Mouse (Mus musculus) forebrain, embryonic 15.5 days (tissue): ENCODE measurements around the gene Tmem181a. TPM values are rescaled to one million over a fixed set of nuclear protein-coding genes. Genes with fewer than 3 reads are reported as not detected.
"Not testable (repeated sequence)": the region's sequence is repeated elsewhere in the genome, so short reads cannot be mapped to it uniquely, and the experiment has no call there.

Experiments
- ATAC-seq: fragments of 200-750 bp; cut with Nextera tagmentation; replicated peaks from 2 replicates; pipeline ENCODE4 v1.8.0; 2017; ENCODE audit warnings: mild to moderate bottlenecking, moderate TSS enrichment, moderate library complexity
- H3K27ac ChIP-seq: fragments of 300-500 bp; sonication (generic); replicated peaks from 2 replicates; pipeline ENCODE4 v1.5.1; 2015; ENCODE audit warnings: mild to moderate bottlenecking, inconsistent platforms
- H3K27me3 ChIP-seq: fragments of 300-500 bp; sonication (generic); 2 replicates; pipeline ENCODE4 v1.6.1; 2015; ENCODE audit warnings: inconsistent platforms
- H3K36me3 ChIP-seq: fragments of 300-500 bp; sonication (generic); 2 replicates; pipeline ENCODE4 v1.6.1; 2015; ENCODE audit warnings: mild to moderate bottlenecking, inconsistent platforms
- H3K4me1 ChIP-seq: fragments of 300-500 bp; sonication (generic); 2 replicates; pipeline ENCODE4 v1.6.1; 2015; ENCODE audit warnings: inconsistent platforms
- H3K4me2 ChIP-seq: fragments of 300-500 bp; sonication (generic); replicated peaks from 2 replicates; pipeline ENCODE4 v1.6.1; 2015; ENCODE audit warnings: mild to moderate bottlenecking, inconsistent platforms
- H3K4me3 ChIP-seq: fragments of 300-500 bp; sonication (generic); 2 replicates; pipeline ENCODE4 v1.5.1; 2015; ENCODE audit warnings: mild to moderate bottlenecking, inconsistent platforms
- H3K9ac ChIP-seq: fragments of 300-500 bp; sonication (generic); replicated peaks from 2 replicates; pipeline ENCODE4 v1.6.1; 2015; ENCODE audit warnings: mild to moderate bottlenecking, inconsistent platforms
- H3K9me3 ChIP-seq: fragments of 300-500 bp; sonication (generic); 2 replicates; pipeline ENCODE4 v1.6.1; 2016; ENCODE audit warnings: inconsistent platforms
- WGBS: fragments of 180-500 bp; shearing (Covaris S2); methylation state at CpG from one replicate; pipeline ENCODE4 v1.1.7; 2015; ENCODE audit warnings: mixed read lengths; 5-methylcytosine and 5-hydroxymethylcytosine counted together
- polyA plus RNA-seq: library from polyadenylated mRNA; unstranded; fragments of >200 nt; fragmentation: Nextera tagmentation; extraction: Ambion mirVana; gene quantifications from 2 replicates; pipeline ENCODE4 v1.2.1, GENCODE M21; 2015

Tmem181a gene
- polyA plus RNA-seq, 1 experiment from 2014 or later = 40.1 TPM

GRCm38 (mm10) chr17:6314493-6314892 is 57.8 kb downstream of the Tmem181a start:
- H3K4me3 ChIP-seq, H3K36me3 ChIP-seq, H3K27me3 ChIP-seq, H3K4me2 ChIP-seq, H3K9ac ChIP-seq, H3K9me3 ChIP-seq, H3K4me1 ChIP-seq, H3K27ac ChIP-seq, ATAC-seq: not testable (repeated sequence)
- WGBS = 88% methylated on average over 2 of the region's 3 CpGs

GRCm38 (mm10) chr17:6315706-6316105 is 59.0 kb downstream of the Tmem181a start:
- H3K9me3 ChIP-seq, H3K4me1 ChIP-seq, H3K4me3 ChIP-seq, H3K4me2 ChIP-seq, H3K36me3 ChIP-seq, H3K9ac ChIP-seq, H3K27me3 ChIP-seq, H3K27ac ChIP-seq, ATAC-seq: not testable (repeated sequence)
- 54% methylated on average over 4 of the region's 4 CpGs for WGBS

- Histone ChIP-seq H3K4me3 (peak overlapping the region; percentile 48), H3K4me2 (peak overlapping the region; percentile 56), H3K9ac (peak overlapping the region; percentile 53), H3K27ac (peak overlapping the region; percentile 66; the same call in 1 of the 2 replicates)
- ATAC-seq = peak; percentile 36
- not testable (repeated sequence) for H3K36me3 ChIP-seq, H3K27me3 ChIP-seq, H3K4me1 ChIP-seq, H3K9me3 ChIP-seq
- WGBS = 1% methylated on average over 38 of the region's 38 CpGs
Measured at GRCm38 (mm10) chr17:6316379-6317126, 59.9 kb downstream of the Tmem181a start.

- H3K36me3 ChIP-seq, H3K27me3 ChIP-seq, H3K9me3 ChIP-seq, H3K4me1 ChIP-seq: not testable (repeated sequence)
- Histone ChIP-seq H3K4me3 (peak within 1 kb of the TSS; percentile 48), H3K9ac (peak within 1 kb of the TSS; percentile 53), H3K4me2 (peak within 1 kb of the TSS; percentile 56), H3K27ac (peak within 1 kb of the TSS; percentile 66)
- 9% methylated on average over 23 of the region's 23 CpGs for WGBS
- peak; percentile 88 for ATAC-seq
Measured at GRCm38 (mm10) chr17:6317339-6317985, 60.8 kb downstream of the Tmem181a start, which contains the start of gene Dynlt1a. Gene Dynlt1a (minus strand): TSS chr17:6317500.

GRCm38 (mm10) chr17:6321081-6321777 is 64.6 kb downstream of the Tmem181a start:
- H3K9ac ChIP-seq, H3K27ac ChIP-seq, H3K4me1 ChIP-seq, H3K9me3 ChIP-seq, H3K27me3 ChIP-seq, H3K36me3 ChIP-seq: not testable (repeated sequence)
- H3K4me3 ChIP-seq = peak overlapping the region; percentile 30
- peak; percentile 60 for ATAC-seq
- 3% methylated on average over 6 of the region's 60 CpGs for WGBS
- H3K4me2 ChIP-seq = peak overlapping the region; percentile 26; the same call in 1 of the 2 replicates

- H3K27ac ChIP-seq, H3K4me2 ChIP-seq, H3K4me3 ChIP-seq, H3K9me3 ChIP-seq, H3K9ac ChIP-seq, H3K4me1 ChIP-seq, H3K36me3 ChIP-seq, H3K27me3 ChIP-seq, ATAC-seq: not testable (repeated sequence)
- WGBS = no CpG with 5 or more reads among the region's 10 CpGs
Measured at GRCm38 (mm10) chr17:6321778-6322101, 65.1 kb downstream of the Tmem181a start.

- H3K4me2 ChIP-seq, ATAC-seq, H3K27ac ChIP-seq, H3K4me1 ChIP-seq, H3K36me3 ChIP-seq, H3K9me3 ChIP-seq, H3K4me3 ChIP-seq, H3K27me3 ChIP-seq, H3K9ac ChIP-seq: not testable (repeated sequence)
- WGBS = 62% methylated on average over 10 of the region's 10 CpGs
Measured at GRCm38 (mm10) chr17:6325021-6325420, 68.4 kb downstream of the Tmem181a start.

- not testable (repeated sequence) for H3K36me3 ChIP-seq, H3K4me3 ChIP-seq, ATAC-seq, H3K4me1 ChIP-seq, H3K27me3 ChIP-seq, H3K9me3 ChIP-seq, H3K9ac ChIP-seq, H3K27ac ChIP-seq, H3K4me2 ChIP-seq
- 66% methylated on average over 6 of the region's 6 CpGs for WGBS
Measured at GRCm38 (mm10) chr17:6325543-6325942, 68.9 kb downstream of the Tmem181a start.

- not testable (repeated sequence) for H3K4me1 ChIP-seq, H3K36me3 ChIP-seq, H3K9me3 ChIP-seq, H3K4me2 ChIP-seq, H3K27me3 ChIP-seq, ATAC-seq, H3K27ac ChIP-seq, H3K4me3 ChIP-seq, H3K9ac ChIP-seq
- WGBS = 90% methylated on average over 7 of the region's 7 CpGs
Measured at GRCm38 (mm10) chr17:6327554-6327953, 70.9 kb downstream of the Tmem181a start.

GRCm38 (mm10) chr17:6328997-6329396 is 72.3 kb downstream of the Tmem181a start:
- ATAC-seq, H3K4me1 ChIP-seq, H3K27me3 ChIP-seq, H3K4me2 ChIP-seq, H3K36me3 ChIP-seq, H3K9me3 ChIP-seq, H3K4me3 ChIP-seq, H3K9ac ChIP-seq, H3K27ac ChIP-seq: not testable (repeated sequence)
- WGBS = 81% methylated on average over 3 of the region's 4 CpGs

- not testable (repeated sequence) for H3K9me3 ChIP-seq, H3K27me3 ChIP-seq, H3K4me3 ChIP-seq, ATAC-seq, H3K4me2 ChIP-seq, H3K27ac ChIP-seq, H3K9ac ChIP-seq, H3K36me3 ChIP-seq, H3K4me1 ChIP-seq
- 60% methylated on average over 1 of the region's 12 CpGs for WGBS
Measured at GRCm38 (mm10) chr17:6342606-6343294, 86.1 kb downstream of the Tmem181a start.

- not testable (repeated sequence) for H3K4me2 ChIP-seq, H3K9ac ChIP-seq, H3K36me3 ChIP-seq, H3K4me1 ChIP-seq, H3K27me3 ChIP-seq, H3K27ac ChIP-seq, ATAC-seq, H3K4me3 ChIP-seq, H3K9me3 ChIP-seq
- WGBS = 92% methylated on average over 10 of the region's 10 CpGs
Measured at GRCm38 (mm10) chr17:6355256-6355655, 98.6 kb downstream of the Tmem181a start.
